Comparison of ENCODE assay signal across 17 mouse cellular contexts in the genomic region with DNA sequence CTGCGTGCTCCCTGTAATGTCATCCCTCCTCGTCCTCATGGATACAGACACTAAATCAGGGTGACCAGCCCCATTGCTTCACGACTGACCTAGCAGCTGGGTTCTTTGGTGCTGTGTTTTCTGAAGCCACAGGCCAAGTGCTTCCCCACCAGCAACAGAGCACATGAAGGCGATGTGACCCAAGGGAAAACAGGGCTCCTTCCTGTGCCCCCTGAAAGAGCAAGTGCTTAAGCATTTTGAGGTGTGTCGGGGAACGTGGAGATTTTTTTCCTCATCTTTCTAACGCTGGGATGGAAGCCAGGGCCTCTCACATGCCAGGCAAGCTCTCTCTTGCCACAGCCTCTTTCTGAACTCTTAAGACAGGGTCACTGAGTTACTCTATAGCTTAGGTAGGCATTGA.
"Had no signal": no experiment of that assay in that cellular context is flagged by ENCODE, and none has a peak within 500 bp of the region (broad histone marks: within the 10 kb centered on the region; RNA-seq: fewer than 3 reads in every experiment).

No protein-coding gene starts in this region.

- DNase-seq: retina, postnatal 1 day; right cerebral cortex, adult 18-20 months; right cerebral cortex, postnatal 14 days; right cerebral cortex, postnatal 25 days; right cerebral cortex, postnatal 4 days; spleen, adult 18-20 months; thymus, adult 18-20 months; thymus, adult 2 months; thymus, postnatal 14 days; thymus, postnatal 25 days; thymus, postnatal 36 days; thymus, postnatal 4 days had no signal

- H3K4me1 ChIP-seq: neural tube, embryonic 12.5 days; neural tube, embryonic 13.5 days; stomach, embryonic 15.5 days had no signal

- H3K4me3 ChIP-seq: neural tube, embryonic 12.5 days; neural tube, embryonic 13.5 days; neural tube, embryonic 15.5 days; stomach, embryonic 15.5 days had no signal

- H3K9me3 ChIP-seq: neural tube, embryonic 13.5 days; neural tube, embryonic 15.5 days; stomach, embryonic 15.5 days had no signal

- H3K27me3 ChIP-seq: neural tube, embryonic 12.5 days; neural tube, embryonic 13.5 days; neural tube, embryonic 15.5 days; stomach, embryonic 15.5 days had no signal

- H3K36me3 ChIP-seq: neural tube, embryonic 12.5 days; neural tube, embryonic 13.5 days; neural tube, embryonic 15.5 days; stomach, embryonic 15.5 days had no signal

- H3K27ac ChIP-seq: neural tube, embryonic 12.5 days; neural tube, embryonic 13.5 days; neural tube, embryonic 15.5 days; stomach, embryonic 15.5 days; stomach, postnatal 0 days had no signal
